ENCODE assay signal across 17 mouse cellular contexts in genomic region chr16:22366040-22366439, GRCm38 (mm10).
DNase-seq lines count a peak whose midpoint lies in the region.
"Had no signal": no experiment of that assay in that cellular context is flagged by ENCODE, and none has a peak within 500 bp of the region (broad histone marks: within the 10 kb centered on the region; RNA-seq: fewer than 3 reads in every experiment).

No protein-coding gene starts in this region.

- peak; percentile 37 to 63 for DNase-seq in layer of hippocampus, adult 18-20 months (ENCODE audit: low spot score in 2 of 2)
- DNase-seq in layer of hippocampus, adult 11-12 months (ENCODE audit: low spot score) = no peak
- DNase-seq in right cerebral cortex, adult 18-20 months = peak; percentile 78
- DNase-seq in right cerebral cortex, postnatal 10 days (ENCODE audit: low spot score in 2 of 2) = no peak
- DNase-seq in gonadal fat pad, adult 2 months (ENCODE audit: low read depth) = peak; percentile 33
- peak; percentile 60 to 66 for DNase-seq in right cerebral cortex, postnatal 36 days (ENCODE audit: low spot score in 2 of 2)
- no peak for DNase-seq in cerebellum, adult 11 months
- DNase-seq: adrenal gland, adult 2 months; B cell, adult 2 months; cerebellum, adult 18-20 months; cerebellum, postnatal 14 days; gastrocnemius, postnatal 25 days; heart, postnatal 36 days; kidney, adult 11 months; lung, embryonic 14.5 days; retina, postnatal 1 day; thymus, postnatal 14 days had no signal

Comparison
In these comparisons a context has a peak if more than half of its experiments do, and no peak if none do; other contexts are left out.
1. DNase-seq: peak in layer of hippocampus, adult 18-20 months (2 of 2), right cerebral cortex, adult 18-20 months (single experiment), gonadal fat pad, adult 2 months (single experiment) and right cerebral cortex, postnatal 36 days (2 of 2); none in layer of hippocampus, adult 11-12 months (single experiment), right cerebral cortex, postnatal 10 days (0 of 2) and cerebellum, adult 11 months (single experiment).